Mouse (Mus musculus) embryonic facial prominence, embryonic 12.5 days (tissue): Measurements from ENCODE around the gene Krt80. TPM values are rescaled to one million over a fixed set of nuclear protein-coding genes. Genes with fewer than 3 reads are reported as not detected.
A peak's percentile ranks its signal among the peaks of the same experiment; 100 is the strongest.

Experiments
- microRNA counts: library from miRNA; unstranded; fragments of <30 nt; microRNA quantifications from one replicate; lab custom pipeline; 2017
- microRNA-seq: library from miRNA; unstranded; fragments of <30 nt; microRNA quantifications from one replicate; pipeline ENCODE4, GENCODE M21; 2017
- polyA plus RNA-seq: library from polyadenylated mRNA; unstranded; fragments of >200 nt; fragmentation: Nextera tagmentation; extraction: Ambion mirVana; gene quantifications from 2 replicates; pipeline ENCODE4 v1.2.1, GENCODE M21; 2016

Krt80 gene
- polyA plus RNA-seq, 1 experiment from 2014 or later, result 0.35 TPM

MicroRNA genes within 50 kb of the gene (microRNA counts, 519-probe panel; counts per million panel counts)
- 460 counts per million, percentile 65 among the panel's probes with 10 or more counts for microRNA mmu-miR-1941-3p (lab: Ali Mortazavi, UCI)
- microRNA mmu-miR-1941-5p (lab: Ali Mortazavi, UCI), result 460 counts per million, percentile 65 among the panel's probes with 10 or more counts

Small RNAs within 50 kb of the gene (microRNA-seq; reads per million reads assigned to microRNA genes)
- not detected for gene Mir1941

Other genes starting within 250 kb of the Krt80 start
- gene Acvrl1, start 241.6 kb downstream of the Krt80 start, polyA plus RNA-seq, result 10.8 and 11.3 TPM in 2 replicates
- 7.5 and 8.2 TPM in 2 replicates for gene Acvr1b, start 196.1 kb downstream of the Krt80 start, polyA plus RNA-seq
- 9.5 and 10.7 TPM in 2 replicates for gene Grasp, start 146.0 kb downstream of the Krt80 start, polyA plus RNA-seq
- 8.2 and 8.7 TPM in 2 replicates for gene Nr4a1, start 115.9 kb downstream of the Krt80 start, polyA plus RNA-seq
- 61.7 and 64.5 TPM in 2 replicates for gene Atg101, start 85.9 kb downstream of the Krt80 start, polyA plus RNA-seq
- 1.0 and 1.1 TPM in 2 replicates for gene 6030408B16Rik, start 77.0 kb downstream of the Krt80 start, polyA plus RNA-seq
- gene Krt7, start 40.9 kb upstream of the Krt80 start, polyA plus RNA-seq, result 14.2 and 15.7 TPM in 2 replicates
- gene Krt87, start 68.6 kb upstream of the Krt80 start, polyA plus RNA-seq, result 0.53 and 0.54 TPM in 2 replicates
- gene Krt88, start 77.6 kb upstream of the Krt80 start, polyA plus RNA-seq, result not detected in 2 replicates
- gene Krt81, start 93.6 kb upstream of the Krt80 start, polyA plus RNA-seq, result not detected in 2 replicates
- not detected in 2 replicates for gene Krt86, start 103.3 kb upstream of the Krt80 start, polyA plus RNA-seq
- gene Krt83, start 121.3 kb upstream of the Krt80 start, polyA plus RNA-seq, result not detected in 2 replicates
- not detected in 2 replicates for gene Gm49425, start 147.1 kb upstream of the Krt80 start, polyA plus RNA-seq
- gene Krt84, start 162.7 kb upstream of the Krt80 start, polyA plus RNA-seq, result 0.06 TPM in 1 of 2 replicates, not detected in the other
- gene Krt82, start 180.5 kb upstream of the Krt80 start, polyA plus RNA-seq, result not detected in 2 replicates
- 0.34 and 0.59 TPM in 2 replicates for gene Krt90, start 192.8 kb upstream of the Krt80 start, polyA plus RNA-seq
- gene Krt75, start 203.7 kb upstream of the Krt80 start, polyA plus RNA-seq, result 0.36 and 0.64 TPM in 2 replicates